Mouse (Mus musculus): ENCODE measurements at regions not wholly inside any gene's neighbourhood (a gene's known extent, or its start where the extent isn't known, plus 50 kb on each side); places are given as distances from the start of the nearest gene placed in this dataset. TPM values are rescaled to one million over a fixed set of nuclear protein-coding genes. Genes with fewer than 3 reads are reported as not detected.
A peak's percentile ranks its signal among the peaks of the same experiment; 100 is the strongest.

- H3K36me3 ChIP-seq (ENCODE audit: control insufficient read depth, insufficient read depth, low read length) = no peaks in the 10 kb centered on the region
- no peak overlapping the region for H3K9ac ChIP-seq (ENCODE audit: low read length)
- WGBS = 91% methylated on average over 3 of the region's 3 CpGs
- no peaks in the 10 kb centered on the region for H3K9me3 ChIP-seq (ENCODE audit: control insufficient read depth, low read length)
- H3K4me3 ChIP-seq (ENCODE audit: low read depth, low read length) = no peak overlapping the region
- no peaks in the 10 kb centered on the region for H3K4me1 ChIP-seq (ENCODE audit: control insufficient read depth, insufficient read depth, low read length)
- H3K4me2 ChIP-seq = no peak overlapping the region
- H3K27ac ChIP-seq (ENCODE audit: low read depth, low read length) = no peak overlapping the region
- no peaks in the 10 kb centered on the region for H3K27me3 ChIP-seq (ENCODE audit: control insufficient read depth, insufficient read depth, low read length)
- DNase-seq (ENCODE audit: low spot score, missing footprints) (no peak), ATAC-seq (ENCODE audit: low FRiP score) (no peak)
Observed at GRCm38 (mm10) chrX:19148251-19148650, 332.9 kb downstream of the Tex13c3 start.

GRCm38 (mm10) chrX:19112753-19113152, 368.4 kb downstream of the Tex13c3 start:
- no peak overlapping the region for H3K9ac ChIP-seq (ENCODE audit: low read length)
- WGBS = 86% methylated on average over 7 of the region's 7 CpGs
- H3K27me3 ChIP-seq (ENCODE audit: control insufficient read depth, insufficient read depth, low read length) = no peaks in the 10 kb centered on the region

GRCm38 (mm10) chrX:19102911-19103310, 378.2 kb downstream of the Tex13c3 start:
- no peaks in the 10 kb centered on the region for H3K27me3 ChIP-seq (ENCODE audit: control insufficient read depth, insufficient read depth, low read length)
- ATAC-seq (ENCODE audit: low FRiP score) (no peak), DNase-seq (ENCODE audit: low spot score, missing footprints) (no peak)
- no peaks in the 10 kb centered on the region for H3K9me3 ChIP-seq (ENCODE audit: control insufficient read depth, low read length)
- H3K9ac ChIP-seq (ENCODE audit: low read length) = no peak overlapping the region
- H3K27ac ChIP-seq (ENCODE audit: low read depth, low read length) = no peak overlapping the region
- no peak overlapping the region for H3K4me3 ChIP-seq (ENCODE audit: low read depth, low read length)
- H3K4me2 ChIP-seq = no peak overlapping the region
- H3K36me3 ChIP-seq (ENCODE audit: control insufficient read depth, insufficient read depth, low read length) = no peaks in the 10 kb centered on the region
- H3K4me1 ChIP-seq (ENCODE audit: control insufficient read depth, insufficient read depth, low read length) = no peaks in the 10 kb centered on the region
- WGBS = 77% methylated on average over 2 of the region's 2 CpGs

More at GRCm38 (mm10) chrX:19112753-19113152, 368.4 kb downstream of the Tex13c3 start:
- Histone ChIP-seq H3K27ac (ENCODE audit: low read depth, low read length) (no peak overlapping the region), H3K4me3 (ENCODE audit: low read depth, low read length) (no peak overlapping the region), H3K4me2 (no peak overlapping the region), H3K9me3 (ENCODE audit: control insufficient read depth, low read length) (no peaks in the 10 kb centered on the region), H3K36me3 (ENCODE audit: control insufficient read depth, insufficient read depth, low read length) (no peaks in the 10 kb centered on the region), H3K4me1 (ENCODE audit: control insufficient read depth, insufficient read depth, low read length) (no peaks in the 10 kb centered on the region)
- no peak for DNase-seq (ENCODE audit: low spot score, missing footprints)
- no peak for ATAC-seq (ENCODE audit: low FRiP score)

- Histone ChIP-seq H3K27me3 (ENCODE audit: control insufficient read depth, insufficient read depth, low read length) (no peaks in the 10 kb centered on the region), H3K36me3 (ENCODE audit: control insufficient read depth, insufficient read depth, low read length) (no peaks in the 10 kb centered on the region), H3K4me1 (ENCODE audit: control insufficient read depth, insufficient read depth, low read length) (no peaks in the 10 kb centered on the region), H3K27ac (ENCODE audit: low read depth, low read length) (no peak overlapping the region), H3K9ac (ENCODE audit: low read length) (no peak overlapping the region), H3K4me3 (ENCODE audit: low read depth, low read length) (no peak overlapping the region), H3K9me3 (ENCODE audit: control insufficient read depth, low read length) (no peaks in the 10 kb centered on the region), H3K4me2 (no peak overlapping the region)
- no peak for ATAC-seq (ENCODE audit: low FRiP score)
- no peak for DNase-seq (ENCODE audit: low spot score, missing footprints)
Observed at GRCm38 (mm10) chrX:19095960-19096359, 385.2 kb downstream of the Tex13c3 start.

GRCm38 (mm10) chrX:19084435-19084834, 396.7 kb downstream of the Tex13c3 start:
- no peaks in the 10 kb centered on the region for H3K27me3 ChIP-seq (ENCODE audit: control insufficient read depth, insufficient read depth, low read length)

GRCm38 (mm10) chrX:19080021-19080420, 401.1 kb downstream of the Tex13c3 start:
- Histone ChIP-seq H3K9ac (ENCODE audit: low read length) (no peak overlapping the region), H3K36me3 (ENCODE audit: control insufficient read depth, insufficient read depth, low read length) (no peaks in the 10 kb centered on the region), H3K9me3 (ENCODE audit: control insufficient read depth, low read length) (no peaks in the 10 kb centered on the region), H3K4me1 (ENCODE audit: control insufficient read depth, insufficient read depth, low read length) (no peaks in the 10 kb centered on the region), H3K4me2 (no peak overlapping the region), H3K4me3 (ENCODE audit: low read depth, low read length) (no peak overlapping the region), H3K27ac (ENCODE audit: low read depth, low read length) (no peak overlapping the region), H3K27me3 (ENCODE audit: control insufficient read depth, insufficient read depth, low read length) (no peaks in the 10 kb centered on the region)
- ATAC-seq (ENCODE audit: low FRiP score) = no peak
- 58% methylated on average over 2 of the region's 2 CpGs for WGBS
- DNase-seq (ENCODE audit: low spot score, missing footprints) = no peak

More at GRCm38 (mm10) chrX:19084435-19084834, 396.7 kb downstream of the Tex13c3 start:
- Histone ChIP-seq H3K4me1 (ENCODE audit: control insufficient read depth, insufficient read depth, low read length) (no peaks in the 10 kb centered on the region), H3K9me3 (ENCODE audit: control insufficient read depth, low read length) (no peaks in the 10 kb centered on the region), H3K27ac (ENCODE audit: low read depth, low read length) (no peak overlapping the region), H3K4me3 (ENCODE audit: low read depth, low read length) (no peak overlapping the region), H3K36me3 (ENCODE audit: control insufficient read depth, insufficient read depth, low read length) (no peaks in the 10 kb centered on the region), H3K9ac (ENCODE audit: low read length) (no peak overlapping the region), H3K4me2 (no peak overlapping the region)
- ATAC-seq (ENCODE audit: low FRiP score) (no peak), DNase-seq (ENCODE audit: low spot score, missing footprints) (no peak)
- 93% methylated on average over 1 of the region's 1 CpGs for WGBS

MicroRNAs in the stretch of these regions (microRNA counts, 519-probe panel; counts per million panel counts)
- microRNA mmu-miR-221 (3,717 counts per million, percentile 25 among the panel's probes with 10 or more counts), microRNA mmu-miR-222 (not detected)

Small RNA genes in the stretch of these regions (microRNA-seq; reads per million reads assigned to microRNA genes)
- gene Mir221 = 526 reads per million, percentile 71 among the genes with 10 or more reads in this experiment
- gene Mir222 = 203 reads per million, percentile 64 among the genes with 10 or more reads in this experiment

Measured in midbrain, embryonic 11.5 days (tissue).